Mouse (Mus musculus) ovary, postnatal 14 days (tissue): ENCODE data around the gene Cltrn.

Source experiments
- DNase-seq: peaks from one replicate; pipeline ENCODE4 v3.0.0; 2022; ENCODE audit warnings: low spot score

Cltrn gene

DNA sequence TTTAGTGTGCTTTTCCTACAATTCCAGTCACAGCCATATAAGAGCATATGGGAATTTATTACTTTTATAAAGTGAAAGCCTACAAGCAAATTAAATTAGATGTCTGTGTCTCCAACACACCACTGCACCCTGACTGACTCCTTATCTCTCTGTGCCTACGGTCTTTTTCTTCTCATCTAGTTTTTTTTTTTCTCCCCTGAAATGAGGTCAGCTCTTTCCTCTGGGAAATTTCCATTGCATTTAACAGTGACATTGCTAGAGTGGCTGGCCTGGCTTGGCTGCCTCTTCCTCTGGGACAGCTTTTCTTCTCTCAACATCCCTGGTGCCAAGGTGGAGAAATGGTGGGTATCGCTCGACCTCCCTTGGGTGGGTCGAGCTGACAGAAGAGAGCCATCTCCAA is at the start of gene Cltrn:
TSS of gene Cltrn (plus strand) at position 249 of the 400 bp plus-strand sequence.
- DNase-seq, result no peak

GRCm38 (mm10) chrX:164038882-164039281 is 49.7 kb upstream of the Cltrn start:
- no peak for DNase-seq

DNA sequence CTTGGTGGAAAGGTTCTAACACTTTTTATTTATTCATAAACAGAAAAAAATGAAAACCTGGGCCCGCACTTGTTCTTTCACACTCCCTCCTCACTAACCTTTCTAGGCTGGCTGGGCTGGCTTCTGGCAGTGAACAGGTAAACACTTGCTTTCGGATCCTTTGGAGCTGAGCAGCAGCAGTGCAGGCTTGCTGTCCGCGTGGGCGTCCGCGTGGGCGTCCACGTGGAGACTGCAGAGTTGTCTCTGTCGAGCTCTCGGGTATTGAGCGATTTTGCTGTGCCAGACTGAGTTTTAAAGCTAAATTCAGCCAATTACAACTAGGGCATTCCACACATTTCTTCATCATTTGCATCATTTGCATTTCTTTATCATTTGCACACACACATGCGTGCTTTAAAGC is 46.6 kb upstream of the Cltrn start:
- no peak for DNase-seq

DNA sequence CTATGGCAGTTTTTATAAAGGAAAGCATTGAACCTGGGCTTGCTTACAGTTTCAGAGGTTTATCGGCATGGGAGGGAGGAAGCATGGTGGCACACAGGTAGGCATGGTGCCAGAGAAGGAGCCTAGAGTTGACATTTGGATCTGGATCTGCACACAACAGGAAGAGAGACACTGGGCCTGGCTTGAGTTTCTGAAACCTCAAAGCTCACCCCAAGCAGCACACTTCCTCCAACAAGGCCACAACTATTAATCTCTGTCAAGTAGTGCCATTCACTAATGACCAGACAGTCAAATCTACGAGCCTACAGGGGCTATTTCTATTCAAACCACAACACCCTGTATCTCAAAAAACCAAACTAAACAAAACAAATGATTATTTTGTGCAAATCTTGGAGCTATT is 41.9 kb upstream of the Cltrn start:
- DNase-seq, result no peak

DNA sequence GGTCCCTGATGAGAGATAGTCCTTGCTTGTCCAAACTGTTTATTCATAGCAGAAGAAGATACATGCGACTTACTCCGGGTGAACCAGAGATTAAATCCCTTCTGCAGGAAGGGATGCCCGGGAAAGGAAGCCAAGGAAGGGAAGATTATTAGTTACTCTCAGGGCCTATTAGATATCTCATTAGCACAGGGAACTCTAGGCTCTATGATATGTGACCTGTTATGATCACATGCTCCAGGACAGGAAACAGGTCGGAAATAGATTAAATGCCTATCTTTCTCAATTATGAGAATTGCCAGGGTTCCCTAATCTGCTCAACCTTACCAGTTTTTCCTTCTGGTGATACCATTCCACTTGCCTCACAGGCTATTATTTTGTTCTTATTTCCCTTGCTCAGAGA is 32.9 kb upstream of the Cltrn start:
- no peak for DNase-seq

DNA sequence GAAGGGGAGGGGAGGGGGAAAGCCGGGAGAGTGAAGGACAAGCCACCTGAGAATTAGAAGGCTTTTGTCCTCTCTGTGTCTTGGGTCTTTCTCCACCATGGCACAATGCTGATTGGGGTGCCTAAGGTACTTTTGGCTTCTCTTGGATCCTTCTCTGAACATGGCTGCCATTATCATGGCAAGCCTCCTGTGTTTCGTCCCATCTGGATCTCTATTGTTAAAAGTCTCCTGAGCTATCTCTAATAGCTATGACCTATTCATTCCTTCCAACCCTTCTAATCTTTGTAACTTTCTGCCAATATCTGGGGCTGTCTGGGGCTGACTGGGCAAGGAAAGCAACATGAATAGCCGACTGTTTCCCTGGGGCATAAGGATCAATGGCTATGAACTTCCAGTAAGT is 30.1 kb upstream of the Cltrn start:
- DNase-seq, result no peak

- DNase-seq, result no peak
Measured at GRCm38 (mm10) chrX:164059070-164059469, 29.6 kb upstream of the Cltrn start.

GRCm38 (mm10) chrX:164066185-164066584 is 22.4 kb upstream of the Cltrn start:
- peak; percentile 39 for DNase-seq

DNA sequence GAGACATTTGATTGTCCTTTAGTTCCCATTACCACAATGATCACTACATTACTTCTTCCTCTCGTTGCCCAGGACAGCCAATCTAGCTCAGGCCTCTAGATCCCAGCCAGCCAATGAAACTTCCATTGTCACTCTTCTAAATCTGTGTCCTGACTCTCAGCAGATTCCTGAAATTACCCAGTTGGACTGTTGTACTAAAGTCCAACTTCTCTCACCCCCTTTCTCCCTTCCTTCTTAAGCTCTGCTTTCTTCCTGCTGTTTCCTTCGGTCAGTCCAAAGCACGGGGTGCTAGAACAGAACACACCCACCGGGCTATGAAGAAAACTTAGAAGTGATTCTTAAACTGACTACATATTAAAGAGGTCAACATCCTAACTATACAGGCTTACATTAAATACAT is 19.7 kb upstream of the Cltrn start:
- no peak for DNase-seq

DNA sequence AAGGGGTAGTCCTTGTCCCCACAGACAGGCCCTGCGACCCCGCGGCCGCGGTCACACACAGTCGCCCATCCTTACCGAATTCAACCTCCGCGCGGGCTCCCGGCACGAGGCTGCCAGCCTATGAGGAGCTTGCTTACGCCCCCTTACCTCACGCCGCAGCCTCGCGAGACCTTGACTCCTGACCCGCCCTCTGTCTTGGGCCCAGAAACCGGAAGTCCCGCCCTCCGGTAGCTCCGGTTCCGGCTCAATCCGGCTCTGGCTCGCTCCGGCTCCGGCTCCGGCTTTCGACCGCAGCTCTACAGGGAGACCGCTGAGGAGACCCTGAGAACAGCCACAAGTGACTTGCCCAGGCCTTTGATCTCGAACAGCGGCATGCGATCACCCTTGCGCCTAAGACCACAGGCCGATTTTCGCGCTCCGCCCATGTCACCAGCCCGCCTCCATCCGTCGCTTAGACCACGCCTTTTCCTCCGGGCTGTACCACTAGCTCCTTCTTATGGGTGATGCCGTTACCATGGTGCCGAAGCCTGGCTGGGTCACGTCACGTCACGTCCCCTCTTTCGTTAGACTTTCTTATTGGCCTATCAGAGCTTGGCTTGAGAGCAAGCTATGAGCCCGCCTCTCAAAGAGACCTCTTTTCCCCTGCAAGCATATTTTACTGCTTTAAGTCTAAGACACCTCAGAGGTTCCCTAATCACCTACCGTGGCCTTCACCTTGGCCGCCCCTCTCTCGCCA is 12.4 kb upstream of the Cltrn start, which contains the start of gene Siah1b:
TSS of gene Siah1b (minus strand) at position 454 of the 736 bp plus-strand sequence.
- DNase-seq, result peak; percentile 76

- DNase-seq, result no peak
Measured at GRCm38 (mm10) chrX:164082030-164082429, 6.6 kb upstream of the Cltrn start.

DNA sequence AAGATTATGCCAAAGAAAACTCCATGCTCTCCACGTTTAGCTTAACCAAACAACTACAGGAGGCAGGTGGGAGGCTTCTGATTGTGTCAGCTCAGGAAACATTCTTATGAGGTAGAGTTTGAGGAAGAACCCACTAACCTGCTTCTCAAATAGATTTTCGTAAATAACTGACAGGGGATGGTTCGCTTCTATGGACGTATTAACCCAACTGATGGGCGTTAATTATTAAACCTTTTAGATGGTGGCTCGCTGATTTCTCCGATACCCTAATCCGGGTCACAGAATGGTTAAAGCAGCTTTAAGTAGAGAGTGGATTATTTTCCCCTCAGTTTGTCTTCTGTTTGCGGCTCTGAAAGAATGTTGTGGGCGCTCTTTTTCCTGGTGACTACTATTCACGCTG is 1.3 kb downstream of the Cltrn start:
- DNase-seq, result no peak

- no peak for DNase-seq
Measured at GRCm38 (mm10) chrX:164092300-164093169, 3.9 kb downstream of the Cltrn start.

- no peak for DNase-seq
Measured at GRCm38 (mm10) chrX:164093435-164093834, 4.8 kb downstream of the Cltrn start.

- DNase-seq, result no peak
Measured at GRCm38 (mm10) chrX:164095838-164096237, 7.2 kb downstream of the Cltrn start.

GRCm38 (mm10) chrX:164101483-164101882 is 12.9 kb downstream of the Cltrn start:
- no peak for DNase-seq

GRCm38 (mm10) chrX:164102198-164102597 is 13.6 kb downstream of the Cltrn start:
- DNase-seq, result no peak

DNA sequence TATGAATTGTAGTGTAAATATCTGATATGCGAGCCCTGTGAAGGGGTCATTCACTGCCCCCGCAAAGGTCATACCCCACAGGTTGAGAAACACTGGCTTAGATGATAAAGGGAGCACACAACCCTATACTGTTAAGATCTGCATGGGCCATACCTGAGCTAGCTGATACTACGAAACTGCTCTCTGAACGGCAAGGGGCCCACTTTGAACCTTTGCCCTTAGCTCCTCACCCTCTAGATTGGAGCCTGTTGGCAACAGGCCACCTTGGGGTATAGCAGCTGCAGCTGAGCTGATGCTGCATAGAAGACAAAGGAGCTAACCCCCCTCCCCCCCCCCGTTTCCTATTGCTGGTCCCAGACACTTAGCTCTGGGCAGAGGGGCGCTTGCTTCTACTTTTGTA is 14.0 kb downstream of the Cltrn start:
- DNase-seq, result no peak

- DNase-seq, result no peak
Measured at GRCm38 (mm10) chrX:164111146-164111545, 22.5 kb downstream of the Cltrn start.

GRCm38 (mm10) chrX:164113744-164114143 is 25.1 kb downstream of the Cltrn start:
- DNase-seq, result no peak

- no peak for DNase-seq
Measured at GRCm38 (mm10) chrX:164123942-164124341, 35.3 kb downstream of the Cltrn start.

GRCm38 (mm10) chrX:164133531-164133930 is 44.9 kb downstream of the Cltrn start:
- DNase-seq, result no peak

DNA sequence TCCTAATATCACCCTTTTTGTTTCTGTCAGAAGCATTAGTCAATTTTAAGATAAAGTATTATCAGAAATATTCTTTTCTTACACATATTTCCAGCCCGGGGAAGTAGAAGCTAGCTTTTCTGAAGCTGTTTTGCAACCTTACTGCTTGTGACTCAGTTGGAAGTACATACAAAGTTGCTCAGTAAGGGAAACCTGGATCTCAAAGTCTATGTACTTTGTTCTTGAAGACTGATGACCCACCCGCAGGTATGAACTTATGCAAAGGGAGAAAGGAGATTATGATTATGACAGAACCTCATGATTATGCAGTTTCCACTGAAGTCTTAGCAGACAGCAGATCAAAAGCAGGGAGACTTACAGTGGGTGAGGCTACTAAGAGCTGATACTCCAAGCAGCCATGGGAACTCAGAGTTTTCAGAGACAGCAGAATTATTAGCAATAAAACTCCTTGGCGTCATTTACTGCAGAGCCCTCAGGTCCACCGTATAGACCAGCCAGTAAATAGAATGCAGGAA is 46.7 kb downstream of the Cltrn start:
- no peak for DNase-seq
